Mouse (Mus musculus) CD4-positive, CD25-positive, alpha-beta regulatory T cell, adult 2 months (primary cell): Measurements from ENCODE around the gene Obscn.

ENCODE experiments used
- DNase-seq: peaks from one replicate; pipeline ENCODE4 v3.0.0-alpha.2; 2012; ENCODE audit warnings: low read depth, low spot score

Obscn gene

GRCm38 (mm10) chr11:59135904-59136452 is at the start of gene Obscn:
TSS of gene Obscn (minus strand) at chr11:59136402.
- no peak for DNase-seq

- DNase-seq: no peak
Measured at GRCm38 (mm10) chr11:59185490-59185889, 49.3 kb upstream of the Obscn start.

GRCm38 (mm10) chr11:59183821-59184220 is 47.6 kb upstream of the Obscn start:
- DNase-seq: peak; percentile 66

- DNase-seq: no peak
Measured at GRCm38 (mm10) chr11:59182864-59183331, 46.7 kb upstream of the Obscn start, which contains the start of gene Gjc2. TSS of gene Gjc2 (minus strand) at chr11:59183213.

- no peak for DNase-seq
Measured at GRCm38 (mm10) chr11:59176921-59177320, 40.7 kb upstream of the Obscn start.

GRCm38 (mm10) chr11:59176475-59176874 is 40.3 kb upstream of the Obscn start:
- DNase-seq: no peak

- DNase-seq: no peak
Measured at GRCm38 (mm10) chr11:59174189-59174838, 38.1 kb upstream of the Obscn start.

GRCm38 (mm10) chr11:59170549-59170948 is 34.3 kb upstream of the Obscn start:
- DNase-seq: no peak

GRCm38 (mm10) chr11:59169807-59170206 is 33.6 kb upstream of the Obscn start:
- no peak for DNase-seq

GRCm38 (mm10) chr11:59165616-59166241 is 29.5 kb upstream of the Obscn start:
- DNase-seq: no peak

GRCm38 (mm10) chr11:59164384-59164783 is 28.2 kb upstream of the Obscn start:
- peak; percentile 12 for DNase-seq

- DNase-seq: peak; percentile 99
Measured at GRCm38 (mm10) chr11:59163255-59164236, 27.3 kb upstream of the Obscn start, which contains the start of gene Iba57. TSS of gene Iba57 (minus strand) at chr11:59163739.

- DNase-seq: peak; percentile 23
Measured at GRCm38 (mm10) chr11:59162443-59163254, 26.4 kb upstream of the Obscn start.

- DNase-seq: no peak
Measured at GRCm38 (mm10) chr11:59161398-59161797, 25.2 kb upstream of the Obscn start.

GRCm38 (mm10) chr11:59159558-59159957 is 23.4 kb upstream of the Obscn start:
- DNase-seq: no peak

GRCm38 (mm10) chr11:59159099-59159498 is 22.9 kb upstream of the Obscn start:
- no peak for DNase-seq

GRCm38 (mm10) chr11:59155900-59156299 is 19.7 kb upstream of the Obscn start:
- no peak for DNase-seq

GRCm38 (mm10) chr11:59154220-59154619 is 18.0 kb upstream of the Obscn start:
- DNase-seq: no peak

- DNase-seq: peak; percentile 48
Measured at GRCm38 (mm10) chr11:59151729-59152128, 15.5 kb upstream of the Obscn start.

- no peak for DNase-seq
Measured at GRCm38 (mm10) chr11:59149302-59149701, 13.1 kb upstream of the Obscn start.

- DNase-seq: no peak
Measured at GRCm38 (mm10) chr11:59142962-59143361, 6.8 kb upstream of the Obscn start.
